Mouse (Mus musculus): ENCODE measurements around the gene Lyzl4.
A peak's percentile ranks its signal among the peaks of the same experiment; 100 is the strongest.

- TF ChIP-seq CTCF (IDR thresholded peaks at IDR 0.05; ENCODE audit: borderline replicate concordance, extremely low read depth, insufficient read depth, insufficient read length) = 0 out of 2 replicates have a peak, but pooled peaks have one; percentile 16
- no peak for TF ChIP-seq POLR2A (IDR thresholded peaks at IDR 0.05; ENCODE audit: borderline replicate concordance, extremely low read depth, insufficient read depth, insufficient read length, poor library complexity, severe bottlenecking)
Observed at GRCm38 (mm10) chr9:121642401-121643181, 695 bp upstream of the Lyzl4 start, which contains the start of gene Vipr1.

Data from brain, embryonic 14.5 days (tissue).